Mouse (Mus musculus) brain, adult 2 months (tissue): Measurements from ENCODE around the gene Unc119.

Source experiments
- DNase-seq: peaks from one replicate; pipeline ENCODE4 v3.0.0; 2011; ENCODE audit warnings: low read depth, low spot score

Unc119 gene

DNA sequence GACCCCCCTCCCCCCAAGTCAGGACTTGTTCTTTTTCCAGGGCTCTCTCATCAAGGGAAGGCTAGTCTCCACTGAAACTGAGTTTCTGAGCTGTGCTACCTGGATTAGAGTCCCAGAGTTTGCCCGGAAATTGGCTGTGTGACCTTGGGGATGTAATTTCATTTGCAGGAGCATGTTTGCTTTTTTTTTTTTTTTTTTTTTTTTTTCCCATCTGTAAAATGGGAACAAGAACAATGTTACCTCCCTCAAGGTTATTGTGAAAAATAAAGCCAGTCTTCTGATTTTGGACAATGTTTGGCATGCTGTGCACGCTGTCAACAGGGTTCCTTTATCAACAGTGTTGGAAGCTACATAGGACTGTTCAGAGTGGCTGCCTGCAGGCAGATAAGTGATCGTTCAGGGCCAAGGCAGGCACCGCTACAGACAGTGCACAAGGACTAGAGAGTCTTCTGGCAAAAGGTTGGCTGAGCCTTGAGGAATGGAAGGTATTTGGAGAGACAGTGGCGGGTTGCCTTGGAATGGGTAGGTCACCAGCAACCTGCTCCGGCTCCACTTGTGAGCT is 1.1 kb downstream of the Unc119 start:
- DNase-seq = no peak

DNA sequence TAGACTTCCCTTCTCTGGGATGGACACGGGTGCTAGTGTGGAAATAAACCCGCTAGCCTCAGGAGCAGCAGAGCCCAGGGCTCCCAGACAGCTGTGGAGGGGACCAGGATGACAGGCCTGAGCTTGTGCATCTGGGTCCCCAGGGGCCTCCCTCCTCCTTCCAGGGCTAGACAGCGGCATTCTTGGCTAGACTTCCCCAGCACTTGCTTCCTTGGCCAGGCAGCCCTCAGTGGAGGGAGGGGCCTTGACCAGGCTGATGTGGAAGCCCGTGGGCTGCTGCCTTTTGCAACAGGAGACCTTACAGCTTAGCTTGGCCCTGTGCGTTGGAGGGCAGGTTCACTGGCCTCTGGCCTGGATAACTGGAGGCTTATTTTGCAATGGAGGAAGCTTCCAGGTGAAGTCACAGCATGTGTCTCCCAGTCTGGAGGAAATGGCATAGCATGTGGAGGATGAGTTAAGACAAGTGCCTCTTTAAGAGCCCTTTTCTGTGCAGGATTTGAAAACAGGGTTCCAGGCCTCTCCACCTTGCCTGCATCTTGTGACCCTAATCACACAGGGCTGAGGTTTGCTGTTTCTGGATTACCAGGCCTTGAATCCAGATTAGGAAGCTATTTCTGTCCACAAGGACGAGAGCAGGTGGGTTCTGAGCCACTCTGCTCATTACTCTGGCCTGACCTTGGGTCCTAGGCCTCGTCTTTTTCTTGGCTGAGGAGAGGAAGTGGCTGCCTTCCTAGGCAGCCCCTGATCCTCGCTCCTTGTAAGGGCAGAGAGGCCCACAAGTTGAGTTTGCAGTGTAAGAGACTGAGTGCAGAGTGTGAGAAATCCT is 1.8 kb downstream of the Unc119 start:
- DNase-seq = no peak

DNA sequence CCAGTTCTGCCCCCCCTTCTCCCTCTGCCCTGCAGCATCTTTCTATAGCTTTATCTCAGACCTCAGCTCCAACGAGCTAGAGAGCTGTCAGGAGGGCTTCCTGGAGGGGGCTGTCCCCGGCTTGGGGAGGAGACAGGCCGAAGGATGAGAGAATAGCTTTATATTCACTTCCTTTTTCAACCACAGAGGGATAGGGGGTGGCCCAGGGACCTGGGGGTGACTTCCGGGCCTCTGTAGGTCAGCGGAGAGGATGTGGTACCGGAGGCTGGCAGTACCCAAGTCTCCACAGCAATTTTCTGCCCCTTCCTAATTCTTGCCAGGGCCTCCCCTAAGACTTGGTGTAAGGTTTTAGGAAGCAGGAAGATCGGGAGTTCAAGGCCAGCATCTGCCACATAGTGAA is 2.5 kb downstream of the Unc119 start:
- DNase-seq = no peak

DNA sequence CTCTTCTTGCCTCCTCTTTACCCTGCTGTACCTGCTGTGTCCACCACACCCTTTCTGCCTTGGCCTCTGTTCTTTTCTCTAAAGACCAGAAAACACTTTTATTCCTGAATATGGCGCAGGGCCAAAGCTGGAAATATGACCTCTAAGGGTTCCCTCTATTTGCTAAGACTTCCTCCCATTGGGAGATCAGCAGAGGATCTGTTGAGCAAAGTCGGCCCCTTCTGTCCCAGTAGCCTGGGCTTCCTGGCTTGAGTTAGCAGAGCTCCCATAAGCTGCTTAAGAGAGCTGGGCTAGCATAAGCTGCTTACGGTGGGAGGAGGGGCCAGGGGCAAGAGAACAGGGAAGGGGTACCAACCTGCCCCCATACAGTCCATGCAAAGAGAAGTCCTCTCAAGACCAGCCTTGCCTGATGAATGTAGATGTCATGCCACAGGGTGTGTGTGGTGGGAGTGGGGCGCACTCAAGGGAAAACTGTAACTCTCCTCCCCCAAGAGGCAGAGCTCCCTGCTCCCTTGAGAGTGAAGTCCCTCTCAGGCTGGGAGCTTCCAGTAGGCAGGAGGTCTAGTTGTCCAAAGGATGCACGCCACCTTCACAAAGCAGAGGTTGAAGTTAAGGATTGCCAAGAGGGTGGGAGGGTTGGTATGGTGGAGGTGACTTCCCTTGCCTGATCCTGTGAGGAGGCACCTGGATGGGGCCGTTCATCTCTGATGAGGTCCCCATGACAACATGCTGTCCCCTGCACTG is 3.2 kb downstream of the Unc119 start:
- DNase-seq = no peak

DNA sequence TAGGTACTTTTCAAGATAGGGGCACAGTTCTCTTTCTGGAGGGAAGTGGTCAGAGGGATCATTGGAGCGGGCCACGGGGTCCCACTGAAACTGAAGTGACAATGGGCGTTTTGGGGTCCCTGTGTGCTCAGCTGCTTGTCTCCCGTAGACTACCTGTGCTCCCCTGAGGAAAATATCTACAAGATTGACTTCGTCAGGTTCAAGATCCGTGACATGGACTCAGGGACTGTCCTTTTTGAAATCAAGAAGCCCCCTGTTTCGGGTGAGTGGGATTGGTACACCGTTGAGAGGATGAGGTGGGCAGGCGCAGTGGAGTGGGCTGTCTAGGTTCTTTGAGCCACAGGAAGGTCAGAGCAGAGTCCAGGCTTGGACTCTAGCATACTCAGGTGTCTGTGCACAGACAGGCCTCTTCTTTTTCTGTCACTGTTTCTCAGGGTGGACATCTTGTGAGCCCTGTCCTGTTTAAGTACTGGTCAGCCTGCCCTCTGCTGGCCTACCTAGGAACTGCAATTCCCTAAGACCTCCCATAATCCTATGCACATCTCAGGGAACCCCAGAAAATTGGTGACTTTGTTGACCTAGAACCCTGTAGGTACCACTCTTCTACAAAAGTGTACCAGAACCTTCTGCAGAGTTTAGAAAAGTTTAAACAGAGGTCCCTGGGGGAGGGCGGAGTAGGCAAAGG is 3.9 kb downstream of the Unc119 start:
- peak; percentile 91 for DNase-seq

DNA sequence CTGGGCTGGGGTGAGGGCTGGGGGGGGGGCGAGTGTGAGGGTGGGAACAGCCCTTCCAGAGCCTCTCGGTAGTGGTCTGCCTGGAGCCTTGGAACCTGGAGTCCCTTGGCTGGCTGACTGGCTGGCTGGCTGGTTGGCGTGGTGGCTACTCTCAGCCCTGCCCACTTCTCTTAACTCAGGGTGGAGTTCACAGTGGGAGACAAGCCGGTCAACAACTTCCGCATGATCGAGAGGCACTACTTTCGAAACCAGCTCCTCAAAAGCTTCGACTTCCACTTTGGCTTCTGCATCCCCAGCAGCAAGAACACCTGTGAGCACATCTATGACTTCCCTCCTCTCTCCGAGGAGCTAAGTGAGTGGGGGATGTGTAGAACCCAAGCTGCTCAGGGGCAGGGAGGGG is 4.6 kb downstream of the Unc119 start:
- no peak for DNase-seq

DNA sequence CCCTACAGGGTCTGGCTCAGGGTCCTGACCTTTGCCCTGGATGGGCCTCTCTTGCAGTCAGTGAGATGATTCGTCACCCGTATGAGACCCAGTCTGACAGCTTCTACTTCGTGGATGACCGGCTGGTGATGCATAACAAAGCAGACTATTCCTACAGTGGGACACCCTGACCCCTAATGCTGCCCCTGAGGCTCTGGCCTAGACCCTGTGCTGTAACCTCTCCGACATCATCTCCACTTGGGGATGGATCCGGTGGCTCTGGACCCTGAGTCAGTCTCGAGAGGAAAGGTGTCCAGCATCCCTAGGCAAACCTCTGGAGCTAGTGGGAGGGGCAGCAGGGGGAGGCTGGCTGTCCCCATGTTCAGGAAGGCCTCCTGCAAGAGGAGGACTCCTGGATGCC is 5.2 kb downstream of the Unc119 start:
- DNase-seq = no peak

DNA sequence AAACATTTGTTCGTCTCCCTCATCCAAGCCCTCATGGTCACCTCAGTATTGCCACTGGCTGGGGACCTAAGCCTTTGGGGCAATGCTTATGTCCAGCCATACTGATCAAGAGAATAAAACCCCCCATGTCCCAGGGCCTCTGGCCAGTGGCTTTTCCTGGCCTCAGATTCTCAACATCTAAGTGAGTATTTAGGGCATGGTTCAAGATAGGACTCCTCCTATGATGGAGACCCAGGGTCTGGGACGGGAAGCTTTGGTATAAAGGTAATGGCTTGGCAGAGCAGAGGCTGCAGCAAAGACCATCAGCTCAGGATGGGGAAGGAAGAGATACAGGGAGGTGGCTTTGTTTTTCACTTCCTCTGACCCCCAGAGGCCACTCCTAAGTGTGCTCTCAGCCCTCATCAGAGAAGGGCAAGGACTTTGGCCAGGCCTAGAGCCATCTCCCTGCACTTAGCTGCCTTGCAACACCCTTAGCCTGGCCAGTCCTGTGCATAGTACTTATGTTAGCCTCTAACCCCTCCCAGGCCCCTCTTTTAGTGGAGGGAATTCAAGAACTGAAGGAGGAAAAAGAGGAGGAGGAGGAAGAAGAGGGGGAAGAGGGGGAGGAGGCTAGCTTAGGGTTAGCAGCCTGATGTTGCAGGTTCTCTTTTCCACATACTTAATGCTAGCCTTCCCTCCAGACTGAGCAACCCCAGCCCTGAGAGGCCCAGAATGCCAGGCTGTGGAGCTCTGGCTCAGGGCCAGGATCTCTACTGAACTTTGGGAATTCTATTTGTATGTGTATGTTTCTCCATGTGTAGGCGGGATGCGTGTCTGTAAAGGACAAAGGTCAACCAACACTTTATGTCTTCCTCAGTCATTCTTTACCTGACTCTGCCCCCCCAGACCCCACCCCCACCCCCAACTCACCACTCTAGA is 6.4 kb downstream of the Unc119 start:
- DNase-seq = no peak

DNA sequence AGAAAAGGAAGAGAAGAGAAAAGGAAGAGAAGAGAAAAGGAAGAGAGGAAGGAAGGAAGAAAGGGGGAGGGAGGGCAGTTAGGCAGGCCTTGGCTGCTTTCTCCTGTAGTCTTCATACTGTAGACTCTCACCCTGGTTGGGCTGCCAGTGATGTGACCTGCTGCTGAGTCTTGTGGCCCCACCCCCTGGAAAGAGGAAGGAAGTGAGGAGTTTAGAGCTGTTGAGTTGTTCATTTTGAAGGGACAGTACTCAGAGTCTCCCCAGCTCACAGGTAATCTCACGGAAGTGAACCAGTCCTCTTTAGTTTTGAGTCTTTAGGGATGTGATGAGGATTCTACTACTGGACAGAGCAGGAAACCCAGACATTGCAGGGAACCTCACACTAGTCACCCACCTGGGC is 9.8 kb downstream of the Unc119 start:
- no peak for DNase-seq

DNA sequence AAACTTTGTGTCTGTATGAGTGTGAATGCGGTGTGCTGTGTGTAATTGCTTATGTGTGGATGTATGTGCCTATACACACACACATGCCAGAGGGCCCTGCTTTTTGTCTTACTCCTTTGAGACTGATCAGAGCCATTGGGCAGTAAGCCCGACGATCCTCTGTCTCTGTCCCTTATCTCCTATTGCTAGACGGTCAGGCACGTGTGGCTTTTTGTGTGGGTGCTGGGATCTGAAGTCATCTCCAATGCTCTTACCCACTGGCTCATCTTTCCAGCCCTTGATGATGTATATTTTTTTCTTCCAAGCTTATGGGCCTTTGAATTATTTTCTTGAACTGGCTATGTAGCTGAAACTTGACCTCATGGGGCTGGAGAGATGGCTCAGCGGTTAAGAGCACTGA is 11.6 kb downstream of the Unc119 start:
- DNase-seq = no peak

DNA sequence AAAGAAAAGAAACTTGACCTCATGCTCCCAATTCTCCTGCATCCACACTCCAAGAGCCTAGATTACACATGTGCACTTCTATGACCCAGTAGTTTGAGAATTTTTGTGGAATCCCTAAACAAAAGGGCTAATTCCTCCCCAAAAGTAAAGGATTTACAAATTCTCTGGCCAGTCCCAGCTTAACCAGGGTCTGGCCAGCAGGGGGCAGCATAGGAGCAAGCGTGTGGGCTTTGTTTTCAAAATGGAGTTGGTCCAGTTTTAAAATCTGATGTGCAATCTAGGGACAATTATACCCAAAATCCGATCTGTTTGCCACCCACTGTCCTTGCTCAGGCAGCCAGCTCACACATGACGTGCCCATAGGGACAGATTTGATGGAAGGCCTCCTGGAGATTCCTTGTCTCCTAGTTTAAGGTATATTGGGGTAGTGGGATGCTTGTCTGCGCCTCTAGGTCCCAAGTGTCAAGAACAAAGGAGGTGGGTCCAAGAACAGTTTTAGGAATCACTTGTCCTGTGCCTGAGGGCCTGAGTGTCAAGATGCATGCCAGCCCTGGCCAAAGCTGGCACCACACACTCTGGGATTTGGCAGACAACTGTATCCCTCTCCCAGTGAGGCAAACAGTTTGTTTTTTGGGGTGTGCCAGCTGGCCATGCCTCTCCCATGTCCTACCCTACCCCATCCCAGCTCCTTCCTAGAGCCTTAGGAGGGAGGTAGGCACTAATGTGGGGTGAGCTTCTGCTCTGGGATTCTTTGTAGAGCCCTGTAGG is 12.4 kb downstream of the Unc119 start:
- DNase-seq = peak; percentile 71

DNA sequence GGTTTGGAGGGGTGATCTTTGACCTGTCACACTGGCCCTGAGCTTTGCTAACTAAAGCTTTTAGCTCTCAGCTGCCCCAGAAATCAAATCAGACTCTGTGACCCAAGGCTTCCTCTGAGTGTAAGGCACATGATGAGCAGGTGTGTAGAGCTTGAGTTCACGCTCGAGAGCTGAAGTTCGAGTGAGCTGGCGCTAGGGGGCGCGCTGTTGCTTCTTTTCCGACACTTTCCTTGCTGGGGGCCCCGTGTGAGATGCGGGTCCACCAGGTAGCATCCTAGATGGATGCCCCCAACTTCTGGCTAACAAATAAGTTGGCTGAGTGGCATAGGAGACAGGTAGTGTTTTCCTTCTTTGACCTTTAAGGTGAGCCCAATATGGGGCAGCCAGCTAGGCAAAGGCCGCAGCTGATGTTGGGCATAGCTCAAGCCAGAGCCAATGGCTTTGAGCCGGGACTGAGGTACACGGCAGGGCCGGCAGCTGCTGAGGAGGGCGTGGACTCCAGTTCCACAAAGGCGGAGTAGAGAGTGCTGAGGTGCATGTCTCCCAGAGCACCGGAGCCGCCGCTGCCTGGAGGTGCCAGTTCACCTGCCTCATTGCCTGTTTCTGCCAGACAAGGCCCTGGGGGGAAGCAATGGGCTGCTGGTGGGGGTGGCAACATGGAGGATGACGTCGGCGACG is 15.2 kb downstream of the Unc119 start:
- peak; percentile 58 for DNase-seq

DNA sequence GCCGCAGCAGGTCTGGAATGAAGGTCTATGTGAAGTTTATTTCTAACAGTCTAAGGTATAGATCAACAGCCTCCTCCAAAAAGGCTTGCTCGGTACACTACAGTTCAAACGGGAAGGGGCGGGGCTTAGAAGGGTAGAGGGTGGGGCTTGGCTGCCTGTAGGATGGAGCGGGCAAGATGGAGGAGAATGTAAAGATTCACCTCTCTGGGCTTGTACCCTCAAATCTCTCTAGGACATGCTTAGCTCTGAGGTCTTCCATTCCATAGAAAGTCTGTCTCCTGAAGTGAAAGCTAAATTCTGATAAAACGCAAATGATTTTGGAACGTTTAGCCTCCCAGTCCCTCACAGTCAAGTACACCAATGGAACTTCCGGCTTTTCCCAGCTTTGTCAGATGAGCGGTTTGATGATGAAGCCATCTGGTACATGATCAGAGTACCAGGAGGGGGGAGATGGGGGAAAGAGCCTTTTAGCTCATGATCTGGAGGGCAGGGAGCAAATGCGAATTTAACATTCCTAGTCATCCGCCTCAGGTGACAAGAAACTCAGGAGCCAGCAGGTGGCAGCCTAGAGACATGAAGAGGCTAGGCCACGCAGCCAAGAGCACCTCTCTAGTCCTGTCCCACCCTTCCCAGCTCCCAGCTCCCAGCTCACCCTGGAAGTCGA is 17.0 kb downstream of the Unc119 start:
- peak; percentile 89 for DNase-seq

DNA sequence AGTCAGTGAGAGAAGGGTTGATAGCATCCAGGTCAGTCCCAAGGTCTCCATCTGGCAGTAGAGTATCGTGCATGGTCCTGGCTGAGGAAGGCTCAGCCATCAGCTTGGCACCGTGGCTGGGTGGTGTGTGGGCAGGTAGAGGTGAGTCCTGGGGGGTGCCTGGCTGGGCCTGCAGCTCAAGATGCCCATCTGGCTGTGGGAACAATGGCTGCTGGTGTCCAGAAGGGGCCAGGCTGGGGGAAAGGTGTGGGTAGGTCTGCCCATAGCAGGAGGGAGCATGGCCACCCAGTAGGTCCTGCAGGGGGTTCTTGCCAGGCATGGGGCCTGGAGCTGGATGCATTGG is 17.5 kb downstream of the Unc119 start:
- DNase-seq = no peak

DNA sequence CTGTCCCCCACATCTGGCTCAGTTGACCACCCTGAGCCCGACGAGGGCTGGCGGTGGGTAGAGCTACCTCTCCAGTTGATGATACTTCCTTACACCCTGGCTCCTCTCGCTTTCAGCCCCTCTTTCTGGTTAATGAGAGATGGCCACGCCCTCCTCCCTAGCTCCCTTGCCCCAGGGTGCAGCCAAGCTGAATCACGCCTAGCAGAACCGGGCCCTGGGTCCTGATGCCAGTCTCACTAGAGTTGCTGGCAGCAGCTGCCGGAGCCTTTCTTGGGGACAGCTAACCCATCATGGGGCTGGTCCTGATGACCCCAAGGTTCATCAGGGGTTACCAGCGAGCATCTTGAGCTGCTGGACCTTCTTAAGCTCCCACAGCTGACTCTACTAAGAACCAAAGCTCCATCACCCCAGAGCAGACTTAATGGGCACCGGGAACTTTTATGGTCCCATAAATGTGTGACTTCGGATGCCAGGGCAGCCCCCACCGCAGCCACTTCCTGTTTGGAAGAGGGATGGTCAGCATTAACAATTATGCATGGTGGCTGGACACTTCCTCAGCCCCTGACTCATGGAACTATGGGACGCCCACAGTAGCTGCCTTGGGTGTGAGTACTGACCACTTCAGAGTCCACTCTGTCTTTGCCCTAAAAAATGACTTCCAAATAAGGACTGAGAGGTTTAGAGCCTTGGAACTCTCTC is 20.2 kb downstream of the Unc119 start:
- DNase-seq = no peak

DNA sequence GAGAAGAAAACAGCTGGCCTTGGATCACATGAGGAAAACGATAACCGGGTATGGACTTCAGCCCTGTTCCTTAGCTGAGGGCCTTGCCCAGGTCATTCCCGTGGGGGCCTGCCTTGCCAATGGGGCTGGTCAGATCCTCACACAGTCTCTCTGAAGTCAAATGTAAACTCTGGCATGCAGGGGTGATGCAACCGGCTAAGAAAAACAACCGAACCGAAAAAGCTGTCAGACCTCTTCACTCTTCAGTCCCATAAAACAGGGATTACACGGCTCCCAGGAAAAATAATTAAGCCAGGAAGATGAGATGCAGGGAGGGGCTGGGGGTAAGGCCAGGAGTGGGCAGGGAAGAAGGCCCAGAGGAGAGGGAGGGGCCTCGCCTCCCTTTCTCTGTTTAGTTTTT is 20.8 kb downstream of the Unc119 start:
- no peak for DNase-seq

DNA sequence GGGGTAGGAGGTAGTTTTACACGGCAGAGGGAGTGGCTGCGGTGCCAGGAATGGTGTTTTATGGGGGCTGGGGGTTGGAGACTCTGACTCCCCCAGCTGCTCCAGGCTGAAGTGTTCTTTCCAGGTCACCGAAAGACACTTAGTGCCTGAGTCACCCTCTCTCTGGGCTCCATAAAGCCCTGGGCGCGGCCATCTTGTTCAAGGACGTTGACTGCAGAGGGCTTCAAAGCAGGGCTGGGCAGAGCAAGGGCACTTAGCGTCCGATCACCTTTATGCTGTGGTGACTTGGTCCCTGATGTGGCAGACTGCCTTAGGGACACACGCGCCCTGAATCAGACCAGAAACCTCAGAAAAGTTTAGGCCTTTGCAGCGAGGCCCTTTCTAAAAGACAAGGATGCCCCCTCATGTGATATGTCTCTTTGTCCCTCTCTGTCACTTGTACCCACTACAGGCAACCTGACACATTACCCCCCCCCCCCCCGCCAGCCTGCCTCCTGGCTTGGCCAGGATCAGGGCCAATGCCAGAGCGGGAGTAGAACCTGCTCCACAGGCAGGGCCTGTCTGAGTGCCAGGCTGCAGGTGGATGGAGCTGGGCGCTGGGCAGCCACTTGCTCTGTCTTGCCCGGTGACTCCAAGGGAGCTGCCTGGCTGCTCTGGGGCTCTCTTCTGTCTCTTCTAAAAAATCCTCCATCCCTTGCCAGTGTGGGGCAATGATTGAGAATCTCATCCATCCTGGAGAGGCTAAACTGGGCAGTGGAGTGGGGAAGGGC is 24.4 kb downstream of the Unc119 start:
- no peak for DNase-seq

DNA sequence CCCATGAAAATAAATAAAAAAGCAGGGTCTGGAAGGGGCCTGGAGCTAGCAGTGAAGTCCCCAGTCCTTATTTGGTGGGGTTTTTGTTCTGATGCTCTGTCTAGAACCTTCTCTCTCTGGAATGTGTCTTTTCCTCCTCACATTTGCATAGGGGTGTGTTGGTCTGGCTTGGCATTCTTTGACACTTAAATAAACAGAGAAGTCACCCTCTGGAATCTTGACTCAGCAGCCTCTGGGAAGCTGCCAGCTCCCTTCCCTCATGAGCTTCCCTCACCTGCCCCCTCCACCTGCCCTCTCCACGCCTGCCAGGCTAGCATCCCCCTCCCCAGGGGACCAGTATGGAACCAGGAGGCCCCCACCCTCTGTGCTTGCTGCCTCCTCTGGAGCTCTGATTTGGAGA is 27.1 kb downstream of the Unc119 start:
- no peak for DNase-seq
